Mouse (Mus musculus) testis, postnatal 14 days (tissue): ENCODE results near the gene Bsn.
"Not testable (repeated sequence)": the region's sequence is repeated elsewhere in the genome, so short reads cannot be mapped to it uniquely, and the experiment has no call there.

Experiments
- DNase-seq: peaks from one replicate; pipeline ENCODE4 v3.0.0; 2021; ENCODE audit warnings: low spot score

The Bsn gene

GRCm38 (mm10) chr9:108149817-108150216 is 40.4 kb downstream of the Bsn start:
- DNase-seq, result no peak

DNA sequence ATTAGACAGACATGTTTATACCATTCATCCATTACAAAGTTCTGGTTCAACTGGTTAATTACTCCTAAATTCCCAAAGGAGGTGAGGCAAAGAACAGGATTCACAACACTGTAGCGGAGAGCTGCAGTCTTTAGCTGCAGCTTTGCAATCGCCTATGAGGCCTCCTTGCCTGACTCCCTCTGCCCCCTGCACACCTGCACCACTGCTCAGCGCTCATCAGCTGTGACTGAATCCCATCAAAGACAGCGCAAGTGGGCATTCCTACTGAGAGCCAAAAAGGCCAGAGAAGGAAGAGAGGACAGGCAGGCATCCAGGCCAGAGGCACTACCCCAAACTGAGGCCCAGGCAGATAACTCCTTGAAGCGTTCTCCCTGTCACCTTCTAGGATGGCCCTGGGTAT is 42.6 kb downstream of the Bsn start:
- no peak for DNase-seq

DNA sequence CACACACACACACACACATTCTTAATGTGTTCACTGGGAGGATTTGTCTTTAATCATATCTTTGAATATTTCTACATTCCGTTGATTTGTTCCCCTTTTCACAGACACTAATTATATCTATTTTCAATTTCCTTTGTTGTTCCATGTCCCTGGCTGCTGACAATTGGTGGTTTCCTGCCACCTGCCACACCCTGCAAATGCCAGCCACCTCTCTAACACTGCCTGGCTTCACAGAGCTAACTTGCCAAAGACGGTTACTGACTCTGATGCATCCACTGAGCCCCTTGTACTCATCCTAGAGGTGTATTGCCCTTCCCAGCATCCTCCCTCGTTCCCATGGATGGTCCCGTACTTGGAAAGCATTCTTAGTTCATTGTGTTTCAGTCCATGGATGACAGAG is 43.7 kb downstream of the Bsn start:
- DNase-seq, result no peak

DNA sequence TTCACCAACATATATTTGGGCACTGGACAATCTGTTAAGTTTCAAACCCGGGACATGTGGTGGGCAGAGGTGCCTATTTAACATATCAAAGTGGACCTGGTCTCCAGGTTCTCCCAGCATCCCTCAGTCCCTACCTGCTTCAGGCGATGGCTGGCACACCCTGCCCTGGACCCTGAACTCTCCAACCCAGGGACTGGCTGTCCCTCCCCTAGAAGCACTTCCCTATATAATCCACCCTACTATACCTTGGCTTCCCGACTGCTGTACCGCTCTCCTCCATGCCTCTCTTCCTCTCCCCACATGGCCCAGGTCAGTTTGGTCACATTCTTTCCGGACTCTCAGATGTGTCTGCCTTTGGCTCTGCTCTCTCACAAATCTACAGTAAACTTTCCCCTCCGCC is 44.4 kb downstream of the Bsn start:
- no peak for DNase-seq

DNA sequence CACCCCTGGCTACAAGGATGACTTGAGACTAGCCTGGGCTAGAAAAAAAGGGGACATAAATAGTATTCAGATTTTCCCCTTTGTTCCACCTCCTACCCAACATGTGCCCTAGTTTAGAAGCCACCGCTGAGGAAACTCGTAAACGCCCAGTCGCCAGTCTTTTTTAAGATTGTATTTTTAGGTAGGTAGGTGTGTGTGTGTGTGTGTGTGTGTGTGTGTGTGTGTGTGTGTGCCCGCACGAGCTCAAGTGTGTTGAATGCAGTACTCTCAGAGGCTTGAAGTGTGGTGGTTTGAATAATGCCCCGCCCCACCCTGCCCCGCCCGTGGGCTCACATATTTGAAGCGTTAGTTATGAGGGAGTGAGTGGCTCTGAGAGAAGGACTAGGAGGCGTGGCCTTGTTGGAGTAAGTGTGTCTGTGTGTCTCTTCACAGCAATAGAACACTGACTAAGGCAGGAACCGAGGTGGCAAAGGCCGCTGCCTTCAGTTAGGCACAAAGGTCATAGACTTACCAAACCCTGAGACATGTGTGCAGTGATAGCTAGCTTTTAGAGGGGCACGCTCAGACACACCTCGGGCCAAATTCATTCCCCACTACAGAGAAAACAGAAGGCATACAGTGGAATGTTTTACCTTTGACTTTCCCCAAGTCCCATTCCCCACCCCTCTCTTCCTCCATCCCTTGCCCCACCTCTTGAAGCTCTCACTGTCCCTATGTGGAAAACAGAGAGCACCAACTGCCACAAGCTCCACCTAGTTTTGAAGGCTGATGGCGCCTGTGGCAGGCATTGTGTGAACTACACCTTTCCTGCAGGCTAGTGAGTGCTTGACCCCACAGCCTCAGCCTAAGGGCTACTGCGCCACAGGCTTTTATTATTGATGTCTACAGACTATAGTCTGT is 45.6 kb downstream of the Bsn start:
- no peak for DNase-seq

DNA sequence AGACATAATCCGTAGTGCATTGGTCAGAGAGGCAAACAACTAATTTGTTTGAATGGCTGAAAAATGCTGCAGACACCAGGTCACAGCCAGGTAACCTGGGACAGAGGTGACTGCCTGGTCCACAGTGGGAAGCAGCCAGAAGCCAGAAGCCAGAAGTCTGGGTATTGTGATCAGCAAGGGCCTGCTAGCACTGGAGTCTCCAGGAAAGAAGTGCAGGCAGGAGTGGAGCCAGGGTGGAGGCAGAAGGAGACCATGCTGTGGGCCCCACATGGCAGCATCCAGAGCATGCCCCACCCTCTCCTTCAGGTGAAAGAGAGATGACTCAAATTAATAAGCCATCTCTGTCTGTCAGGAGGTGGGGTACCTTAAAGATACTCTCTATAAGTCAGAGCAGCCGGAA is 46.7 kb downstream of the Bsn start:
- no peak for DNase-seq

DNA sequence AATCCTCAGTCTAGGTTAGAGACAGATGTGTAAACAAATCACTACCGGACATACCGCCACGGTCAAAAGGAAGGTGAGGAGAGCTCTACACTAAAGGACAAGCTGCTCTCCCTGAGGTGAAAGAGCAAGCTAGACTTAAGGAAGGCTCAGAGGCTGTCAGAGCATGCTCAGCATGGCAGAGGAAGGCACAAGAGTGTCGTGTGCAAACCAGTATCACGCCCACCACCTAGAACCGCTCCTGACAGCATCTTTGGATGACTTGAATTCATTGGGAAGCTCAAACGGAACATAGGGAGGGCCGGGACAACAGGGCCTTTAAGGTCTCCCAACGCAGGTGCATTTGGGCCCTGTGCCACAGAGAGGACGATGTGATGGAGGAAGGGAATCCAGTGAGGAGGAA is 48.8 kb downstream of the Bsn start:
- no peak for DNase-seq

DNA sequence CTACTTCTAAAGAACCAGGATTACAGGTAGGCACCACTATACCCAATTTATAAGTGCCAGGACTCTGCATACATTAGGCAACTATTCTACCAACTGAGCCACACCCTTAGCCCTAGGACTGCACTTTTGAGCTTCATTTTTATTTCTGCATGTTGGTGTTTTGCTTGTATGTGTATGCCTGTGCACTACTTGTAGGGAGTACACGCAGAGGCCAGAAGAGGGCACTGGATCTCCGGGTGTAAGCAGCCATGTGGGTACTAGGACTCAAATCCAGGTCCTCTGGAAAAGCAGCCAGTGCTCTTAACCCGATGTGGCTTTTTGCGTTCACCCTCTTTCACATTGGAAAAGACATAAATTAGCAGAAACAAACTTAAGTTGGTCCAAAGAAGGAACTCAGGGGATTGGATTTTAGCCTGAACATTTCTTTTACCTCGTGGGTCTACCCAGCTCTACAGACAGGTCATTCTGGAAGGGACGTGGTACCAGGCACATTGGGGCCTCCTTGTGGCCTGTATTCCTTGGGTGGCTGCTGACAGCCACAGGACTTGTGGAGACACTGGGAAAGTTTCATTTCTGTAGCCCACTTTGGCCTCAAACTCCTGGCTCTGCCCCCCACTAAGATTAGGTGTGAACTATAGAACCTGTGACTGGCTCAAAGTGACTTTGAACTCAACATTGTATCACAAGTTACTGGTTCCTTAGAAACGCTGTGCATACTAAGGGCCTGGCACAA is 50.1 kb downstream of the Bsn start:
- DNase-seq, result no peak

DNA sequence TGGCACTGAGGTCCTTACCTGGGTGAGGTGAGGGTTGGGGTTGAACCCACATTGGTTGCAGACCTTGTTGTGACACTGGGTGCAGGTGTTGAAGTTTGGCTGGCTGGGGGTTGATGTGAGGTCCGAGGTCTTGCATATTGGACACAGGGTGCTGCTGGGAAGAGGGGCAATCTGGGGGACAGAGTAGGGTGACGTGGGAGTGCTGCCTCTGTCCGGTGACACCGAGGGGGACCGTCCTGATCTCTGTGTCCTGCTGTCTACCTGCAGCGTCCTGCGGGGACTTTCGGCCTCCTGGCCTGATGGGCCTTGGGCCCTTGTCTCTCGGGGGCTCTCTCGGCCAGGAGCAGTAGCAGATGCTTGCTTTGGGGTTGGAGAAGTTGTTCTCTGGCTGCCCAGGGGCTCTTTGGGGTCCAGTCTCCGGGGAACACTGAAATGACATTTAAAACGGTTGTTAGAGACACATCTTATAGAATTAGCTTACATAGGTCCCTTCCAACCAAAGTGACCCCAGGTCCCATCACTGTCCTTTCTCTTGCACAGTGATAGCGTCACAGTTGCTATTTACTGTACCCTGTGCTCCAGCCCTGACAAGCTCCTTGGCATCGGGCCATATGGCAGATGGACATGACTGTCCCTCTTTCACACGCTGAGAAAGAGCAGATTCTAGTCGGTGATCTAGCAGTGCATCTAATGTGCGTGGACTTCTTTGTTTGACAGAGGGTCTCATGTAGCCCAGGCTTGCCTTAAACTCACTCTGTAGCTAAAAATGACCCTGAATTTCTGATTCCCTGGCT is 50.8 kb downstream of the Bsn start:
- DNase-seq, result no peak

- no peak for DNase-seq
These were observed 52.1 kb downstream of the Bsn start for GRCm38 (mm10) chr9:108138118-108138517.

DNA sequence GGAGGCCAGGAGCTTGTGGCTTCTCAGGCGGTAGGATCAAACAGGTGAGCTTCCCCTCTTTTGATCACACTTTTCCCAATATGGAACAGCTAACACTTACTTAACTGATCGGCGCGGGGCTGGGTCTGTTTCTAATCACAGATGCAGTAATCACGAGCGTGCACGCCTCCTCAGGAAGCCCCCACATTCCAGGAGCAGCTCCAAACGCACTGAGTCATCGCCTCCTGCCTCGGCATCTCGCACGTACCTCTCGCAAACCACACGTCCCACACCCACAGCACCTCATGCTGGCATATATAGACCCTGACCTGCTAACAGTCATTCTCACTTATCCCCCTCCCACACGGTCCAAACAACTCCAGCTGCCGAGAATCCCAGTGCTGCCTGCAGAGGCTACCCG is 52.7 kb downstream of the Bsn start:
- DNase-seq, result no peak

DNA sequence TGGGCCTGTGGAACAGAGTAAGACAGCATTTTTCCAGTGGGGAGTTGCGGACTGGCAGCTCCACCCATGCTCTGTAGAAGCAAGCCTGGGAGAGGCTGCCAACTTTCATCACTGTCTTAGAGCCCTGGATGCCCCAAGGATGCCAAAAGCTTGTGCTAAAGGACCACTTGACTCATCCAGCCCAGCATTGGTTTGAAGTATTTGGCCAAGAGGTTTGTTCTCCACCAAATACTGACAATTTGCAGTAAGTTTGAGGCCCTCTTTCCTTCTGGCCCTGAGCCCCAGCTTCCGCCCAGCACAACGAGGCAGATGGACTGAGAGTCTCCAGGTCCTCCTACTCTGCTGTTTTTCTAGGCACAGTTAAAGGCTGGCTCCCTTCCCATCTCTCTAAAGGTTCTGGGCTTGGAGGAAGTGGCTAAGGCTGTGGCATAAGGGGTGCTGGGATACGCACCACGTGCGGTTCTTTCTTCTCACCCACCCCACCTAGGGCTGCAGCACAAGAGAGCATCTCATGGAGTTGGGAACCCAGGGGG is 53.2 kb downstream of the Bsn start:
- no peak for DNase-seq

DNA sequence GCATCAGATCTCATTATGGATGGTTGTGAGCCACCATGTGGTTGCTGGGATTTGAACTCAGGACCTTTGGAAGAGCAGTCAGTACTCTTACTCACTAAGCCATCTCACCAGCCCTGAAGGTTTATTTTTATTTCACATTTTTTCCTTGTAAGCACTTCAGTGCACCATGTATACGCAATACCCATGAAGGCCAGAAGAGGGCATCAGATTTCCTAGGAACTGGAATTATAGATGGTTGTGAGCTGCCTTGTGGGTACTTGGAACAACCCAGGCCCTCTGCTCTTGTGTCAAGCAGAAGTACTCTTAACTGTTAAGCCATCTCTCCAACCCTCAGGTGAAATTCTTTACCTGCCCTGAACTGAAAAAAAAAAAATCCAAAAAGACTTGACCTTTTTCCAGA is 54.0 kb downstream of the Bsn start:
- DNase-seq, result no peak

DNA sequence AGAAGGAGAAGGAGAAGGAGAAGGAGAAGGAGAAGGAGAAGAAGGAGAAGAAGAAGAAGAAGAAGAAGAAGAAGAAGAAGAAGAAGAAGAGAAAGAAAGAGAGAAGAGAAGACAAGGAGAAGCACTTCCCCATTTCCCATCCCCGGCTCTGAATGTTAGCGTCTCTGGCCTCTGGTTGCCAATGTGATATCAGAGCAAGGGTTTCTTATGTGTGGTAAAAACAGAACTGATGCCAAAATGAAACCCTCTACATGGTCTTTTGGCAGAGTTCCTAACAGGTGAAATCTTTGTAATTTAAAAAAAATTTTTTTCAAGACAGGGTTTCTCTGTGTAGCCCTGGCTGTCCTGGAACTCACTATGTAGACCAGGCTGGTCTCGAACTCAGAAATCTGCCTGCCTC is 54.5 kb downstream of the Bsn start:
- not testable (repeated sequence) for DNase-seq

GRCm38 (mm10) chr9:108133478-108133877 is 56.7 kb downstream of the Bsn start:
- no peak for DNase-seq

DNA sequence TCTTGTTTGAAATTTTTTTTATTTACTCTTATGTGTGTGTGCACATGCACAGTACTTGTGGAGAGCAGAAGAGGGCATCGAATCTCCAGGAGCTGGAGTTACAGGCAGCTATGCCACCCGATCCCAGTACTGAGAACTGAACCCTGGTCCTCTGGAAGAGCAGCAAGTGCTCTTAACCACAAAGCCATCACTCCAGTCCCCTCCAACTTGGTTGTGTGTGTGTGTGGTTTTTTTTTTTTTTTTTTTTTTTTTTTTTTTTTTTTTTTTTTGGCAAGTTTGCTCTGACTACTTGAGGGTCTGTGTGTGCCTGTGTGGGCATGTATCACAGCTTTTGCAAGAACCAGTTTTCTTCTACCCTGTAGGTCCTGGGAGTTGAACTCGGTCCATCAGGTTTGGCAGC is 57.8 kb downstream of the Bsn start:
- no peak for DNase-seq

DNA sequence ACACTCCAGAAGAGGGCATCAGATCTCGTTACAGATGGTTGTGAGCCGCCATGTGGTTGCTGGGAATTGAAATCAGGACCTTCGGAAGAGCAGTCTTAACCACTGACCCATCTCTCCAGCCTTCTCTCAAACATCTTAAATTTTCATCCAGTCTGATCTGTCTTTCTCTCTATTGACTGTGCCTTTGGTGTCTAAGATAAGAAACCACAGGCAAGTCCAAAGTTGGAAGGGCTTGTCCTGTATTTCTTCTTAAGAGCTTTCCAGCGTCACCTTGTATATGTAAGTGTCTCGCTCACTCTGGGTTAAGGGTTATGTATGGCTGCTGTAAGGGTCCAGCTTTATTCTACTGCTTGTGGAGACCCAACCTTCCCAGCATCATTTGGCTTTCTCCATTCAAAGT is 58.7 kb downstream of the Bsn start:
- no peak for DNase-seq

- DNase-seq, result no peak
These were observed 60.9 kb downstream of the Bsn start for GRCm38 (mm10) chr9:108129042-108129948.

DNA sequence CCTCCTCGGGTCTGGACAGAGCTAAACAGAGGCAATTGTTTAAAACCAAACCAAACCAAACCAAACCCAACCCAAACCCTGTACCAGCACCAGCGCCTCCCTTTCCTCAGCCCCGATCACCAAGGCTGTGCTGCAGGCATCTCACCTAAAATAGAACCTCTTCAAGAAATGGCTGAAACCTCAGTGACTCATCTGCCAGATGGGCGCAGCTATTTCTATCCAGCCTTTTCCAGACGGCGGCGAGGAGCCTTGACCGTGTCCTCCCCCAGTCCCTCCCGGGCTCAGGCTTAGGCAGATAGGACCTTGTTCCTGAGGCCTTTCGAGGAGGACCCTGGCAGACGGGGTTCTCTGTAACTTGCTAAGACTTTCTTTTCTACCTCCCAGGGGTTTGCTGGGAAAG is 61.9 kb downstream of the Bsn start:
- DNase-seq, result no peak

GRCm38 (mm10) chr9:108126436-108127180 is 63.6 kb downstream of the Bsn start:
- DNase-seq, result no peak

- no peak for DNase-seq
These were observed 64.5 kb downstream of the Bsn start for GRCm38 (mm10) chr9:108125731-108126130.
